Mouse (Mus musculus) midbrain, embryonic 12.5 days (tissue): Measurements from ENCODE around the gene Prss34. TPM values are rescaled to one million over a fixed set of nuclear protein-coding genes. Genes with fewer than 3 reads are reported as not detected.

ENCODE experiments used
- ATAC-seq: fragments of 200-750 bp; cut with Nextera tagmentation; 2 replicates; pipeline ENCODE4 v1.8.0; 2017; ENCODE audit warnings: low read depth, moderate TSS enrichment, moderate library complexity; ENCODE audit not compliant: low FRiP score
- H3K27ac ChIP-seq: fragments of 300-500 bp; sonication (generic); replicated peaks from 2 replicates; pipeline ENCODE4 v1.5.1; 2016; ENCODE audit warnings: mild to moderate bottlenecking
- H3K27me3 ChIP-seq: fragments of 300-500 bp; sonication (generic); 2 replicates; pipeline ENCODE4 v1.6.1; 2016; ENCODE audit warnings: mild to moderate bottlenecking
- H3K36me3 ChIP-seq: fragments of 300-500 bp; sonication (generic); 2 replicates; pipeline ENCODE4 v1.6.1; 2016
- H3K4me1 ChIP-seq: fragments of 300-500 bp; sonication (generic); 2 replicates; pipeline ENCODE4 v1.6.1; 2016
- H3K4me2 ChIP-seq: fragments of 300-500 bp; sonication (generic); replicated peaks from 2 replicates; pipeline ENCODE4 v1.6.1; 2016; ENCODE audit warnings: mild to moderate bottlenecking, moderate library complexity
- H3K4me3 ChIP-seq: fragments of 300-500 bp; sonication (generic); 2 replicates; pipeline ENCODE4 v1.5.1; 2016; ENCODE audit warnings: mild to moderate bottlenecking
- H3K9ac ChIP-seq: fragments of 300-500 bp; sonication (generic); replicated peaks from 2 replicates; pipeline ENCODE4 v1.6.1; 2016; ENCODE audit warnings: mild to moderate bottlenecking, moderate library complexity
- H3K9me3 ChIP-seq: fragments of 300-500 bp; sonication (generic); 2 replicates; pipeline ENCODE4 v1.6.1; 2016; ENCODE audit warnings: mild to moderate bottlenecking
- WGBS: fragments of 180-500 bp; shearing (Covaris S2); methylation state at CpG from one replicate; pipeline ENCODE4 v1.1.7; 2016; 5-methylcytosine and 5-hydroxymethylcytosine counted together
- polyA plus RNA-seq: library from polyadenylated mRNA; unstranded; fragments of >200 nt; fragmentation: Nextera tagmentation; extraction: Ambion mirVana; gene quantifications from 2 replicates; pipeline ENCODE4 v1.2.1, GENCODE M21; 2016

Prss34 gene
- polyA plus RNA-seq, 1 experiment from 2014 or later = not detected

GRCm38 (mm10) chr17:25322930-25323329 is 24.7 kb downstream of the Prss34 start:
- Histone ChIP-seq H3K9me3 (no peaks in the 10 kb centered on the region), H3K4me2 (no peak overlapping the region), H3K36me3 (no peaks in the 10 kb centered on the region), H3K27ac (no peak overlapping the region), H3K4me1 (no peaks in the 10 kb centered on the region), H3K4me3 (no peak overlapping the region), H3K9ac (no peak overlapping the region), H3K27me3 (peaks cover 7% of the 10 kb centered on the region; the same call in 1 of the 2 replicates)
- WGBS = 22% methylated on average over 2 of the region's 2 CpGs
- no peak for ATAC-seq

GRCm38 (mm10) chr17:25332321-25332720 is 34.1 kb downstream of the Prss34 start:
- Histone ChIP-seq H3K27me3 (peaks cover 19% of the 10 kb centered on the region), H3K4me1 (no peaks in the 10 kb centered on the region), H3K4me2 (no peak overlapping the region), H3K27ac (no peak overlapping the region), H3K36me3 (no peaks in the 10 kb centered on the region), H3K9me3 (no peaks in the 10 kb centered on the region), H3K9ac (no peak overlapping the region; the same call in 1 of the 2 replicates), H3K4me3 (no peak overlapping the region)
- 79% methylated on average over 9 of the region's 9 CpGs for WGBS
- ATAC-seq = no peak

DNA sequence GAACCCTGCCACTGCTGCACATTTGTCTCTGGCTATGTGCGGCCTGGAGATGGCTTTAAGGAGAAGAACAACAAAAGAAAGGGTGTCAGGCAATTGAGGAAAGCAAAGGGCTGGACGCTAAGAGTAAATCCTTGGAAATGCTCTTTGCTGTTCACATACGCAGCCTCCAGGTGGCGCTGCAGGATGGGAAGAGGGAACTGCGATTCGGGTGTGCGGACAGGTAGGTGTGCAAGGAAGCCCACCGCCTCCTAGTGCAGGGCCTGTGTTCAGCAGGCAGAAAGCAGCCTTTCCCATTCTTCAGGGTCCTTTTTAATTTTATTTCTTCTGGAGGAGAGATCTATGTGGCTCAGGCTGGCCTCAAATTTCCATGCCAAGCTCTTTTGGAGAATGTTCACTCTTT is 35.7 kb downstream of the Prss34 start:
- H3K9ac ChIP-seq = no peak overlapping the region
- H3K27ac ChIP-seq = no peak overlapping the region
- no peak for ATAC-seq

DNA sequence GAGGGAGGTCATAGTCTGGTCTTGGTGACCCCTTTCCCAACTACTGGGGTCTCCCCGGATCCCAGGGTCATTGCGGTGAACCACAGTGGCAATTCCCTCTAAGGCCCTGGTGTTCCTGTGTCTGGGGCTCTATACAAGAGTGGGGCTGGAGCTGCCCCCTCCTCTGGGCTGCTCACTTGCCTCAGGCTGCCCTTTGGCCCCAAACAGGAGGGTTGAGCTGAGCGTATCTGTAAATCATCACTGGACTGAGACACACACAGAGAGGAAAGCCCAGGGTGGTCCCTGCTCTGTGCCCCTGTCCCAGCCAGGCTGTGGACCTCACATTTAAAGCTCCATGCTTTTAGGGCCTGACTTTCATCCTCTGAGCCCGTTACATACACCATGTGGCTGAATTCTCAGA is 40.0 kb downstream of the Prss34 start:
- Histone ChIP-seq H3K9me3 (no peaks in the 10 kb centered on the region), H3K27ac (no peak overlapping the region), H3K9ac (no peak overlapping the region), H3K4me1 (no peaks in the 10 kb centered on the region), H3K4me3 (no peak overlapping the region), H3K36me3 (no peaks in the 10 kb centered on the region), H3K4me2 (no peak overlapping the region), H3K27me3 (peaks cover 11% of the 10 kb centered on the region)
- ATAC-seq = no peak
- WGBS = 82% methylated on average over 4 of the region's 4 CpGs

More for the DNA sequence above, 35.7 kb downstream of the Prss34 start:
- Histone ChIP-seq H3K36me3 (no peaks in the 10 kb centered on the region), H3K4me3 (no peak overlapping the region), H3K9me3 (no peaks in the 10 kb centered on the region), H3K4me1 (no peaks in the 10 kb centered on the region), H3K27me3 (peaks cover 19% of the 10 kb centered on the region), H3K4me2 (no peak overlapping the region)
- 2% methylated on average over 8 of the region's 8 CpGs for WGBS

- WGBS = 88% methylated on average over 6 of the region's 6 CpGs
- Histone ChIP-seq H3K9ac (no peak overlapping the region), H3K36me3 (no peaks in the 10 kb centered on the region), H3K4me2 (no peak overlapping the region), H3K9me3 (no peaks in the 10 kb centered on the region), H3K27me3 (peaks cover under 1% of the 10 kb centered on the region; the same call in 1 of the 2 replicates), H3K27ac (no peak overlapping the region), H3K4me3 (no peak overlapping the region), H3K4me1 (no peaks in the 10 kb centered on the region)
- ATAC-seq = no peak
Observed at GRCm38 (mm10) chr17:25340003-25340402, 41.8 kb downstream of the Prss34 start.

GRCm38 (mm10) chr17:25341490-25341889 is 43.3 kb downstream of the Prss34 start:
- H3K27me3 ChIP-seq = no peaks in the 10 kb centered on the region; the same call in 1 of the 2 replicates
- H3K9me3 ChIP-seq = no peaks in the 10 kb centered on the region
- H3K36me3 ChIP-seq = no peaks in the 10 kb centered on the region
- WGBS = 63% methylated on average over 3 of the region's 3 CpGs
- no peak overlapping the region for H3K4me3 ChIP-seq
- no peak overlapping the region for H3K9ac ChIP-seq
- H3K4me2 ChIP-seq = no peak overlapping the region
- H3K4me1 ChIP-seq = no peaks in the 10 kb centered on the region
- no peak overlapping the region for H3K27ac ChIP-seq
- ATAC-seq = no peak

DNA sequence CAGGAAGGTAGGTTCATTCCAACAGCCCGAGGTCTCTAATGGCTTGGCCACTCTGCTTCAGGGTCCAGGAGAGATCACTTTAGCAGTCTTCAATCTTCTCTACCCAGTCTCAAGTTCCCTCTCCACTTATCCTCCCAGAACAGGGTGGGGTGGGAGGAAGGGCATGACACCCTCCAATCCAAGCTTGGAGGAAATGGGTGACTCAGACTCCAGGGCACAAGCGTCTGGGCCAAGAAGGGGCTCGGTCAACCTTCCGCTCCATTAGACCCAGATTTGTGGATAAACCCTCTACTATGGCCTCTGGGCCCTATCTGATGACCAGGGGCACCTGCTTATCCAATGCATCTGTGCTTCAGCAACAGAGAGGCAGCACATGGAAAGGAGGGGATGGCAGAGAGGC is 47.3 kb downstream of the Prss34 start, which contains the start of gene Tpsab1:
Gene Tpsab1 (minus strand): TSS at position 101 of the 400 bp plus-strand sequence.
- no peaks in the 10 kb centered on the region for H3K9me3 ChIP-seq
- H3K27me3 ChIP-seq = no peaks in the 10 kb centered on the region
- H3K36me3 ChIP-seq = no peaks in the 10 kb centered on the region
- no peak within 1 kb of the TSS for H3K4me2 ChIP-seq
- ATAC-seq = no peak
- H3K9ac ChIP-seq = no peak within 1 kb of the TSS
- no peak within 1 kb of the TSS for H3K27ac ChIP-seq
- WGBS = 93% methylated on average over 4 of the region's 4 CpGs
- H3K4me1 ChIP-seq = no peaks in the 10 kb centered on the region
- H3K4me3 ChIP-seq = no peak within 1 kb of the TSS

Other genes with a start within 250 kb of the Prss34 start
- 10.1 and 10.4 TPM in 2 replicates for gene Tmem204, start 214.8 kb upstream of the Prss34 start, polyA plus RNA-seq
- gene Telo2, start 182.4 kb upstream of the Prss34 start, polyA plus RNA-seq = 45.5 and 46.3 TPM in 2 replicates
- not detected in 2 replicates for gene Ptx4, start 177.6 kb upstream of the Prss34 start, polyA plus RNA-seq
- gene Clcn7, start 165.0 kb upstream of the Prss34 start, polyA plus RNA-seq = 26.8 and 28.7 TPM in 2 replicates
- not detected in 2 replicates for gene Ccdc154, start 135.9 kb upstream of the Prss34 start, polyA plus RNA-seq
- not detected in 2 replicates for gene Gm38655, start 122.9 kb upstream of the Prss34 start, polyA plus RNA-seq
- 33.4 and 33.6 TPM in 2 replicates for gene BC003965, start 113.8 kb upstream of the Prss34 start, polyA plus RNA-seq
- 10.0 and 10.9 TPM in 2 replicates for gene Unkl, start 110.0 kb upstream of the Prss34 start, polyA plus RNA-seq
- gene Gnptg, start 58.3 kb upstream of the Prss34 start, polyA plus RNA-seq = 66.8 and 68.4 TPM in 2 replicates
- gene Tsr3, start 58.2 kb upstream of the Prss34 start, polyA plus RNA-seq = 67.2 and 67.7 TPM in 2 replicates
- gene Baiap3, start 42.0 kb upstream of the Prss34 start, polyA plus RNA-seq = 4.2 and 4.6 TPM in 2 replicates
- gene Ube2i, start 23.8 kb upstream of the Prss34 start, polyA plus RNA-seq = 818 and 823 TPM in 2 replicates
- gene Prss28, start 10.3 kb downstream of the Prss34 start, polyA plus RNA-seq = not detected in 2 replicates
- not detected in 2 replicates for gene Prss29, start 20.3 kb downstream of the Prss34 start, polyA plus RNA-seq
- not detected in 2 replicates for gene Tpsab1, start 47.2 kb downstream of the Prss34 start, polyA plus RNA-seq
- gene Tpsb2, start 67.9 kb downstream of the Prss34 start, polyA plus RNA-seq = not detected in 2 replicates
- gene Tpsg1, start 70.9 kb downstream of the Prss34 start, polyA plus RNA-seq = 0.22 and 0.92 TPM in 2 replicates
- 9.7 and 10.4 TPM in 2 replicates for gene Cacna1h, start 135.4 kb downstream of the Prss34 start, polyA plus RNA-seq
- gene Tekt4, start 156.2 kb downstream of the Prss34 start, polyA plus RNA-seq = 0.14 and 0.22 TPM in 2 replicates
- 0.11 TPM in 1 of 2 replicates, not detected in the other for gene Sstr5, start 198.9 kb downstream of the Prss34 start, polyA plus RNA-seq